Mouse (Mus musculus) monocyte, adult 5-6 weeks (primary cell): ENCODE measurements around the gene Tor4a. TPM values are rescaled to one million over a fixed set of nuclear protein-coding genes. Genes with fewer than 3 reads are reported as not detected.

Experiments used
- ATAC-seq: fragments of 153-309, 156-312 bp; replicated peaks from 2 replicates; pipeline ENCODE4 v1.8.0; 2017; ENCODE audit warnings: mild to moderate bottlenecking; ENCODE audit not compliant: low TSS enrichment, insufficient number of reproducible peaks, severe bottlenecking, poor library complexity, low FRiP score
- total RNA-seq: library from RNA; stranded (forward); fragments of 200-1000, 200-491, 200-594 nt; gene quantifications from 3 replicates; pipeline ENCODE4 v1.2.3, GENCODE M21; 2017

The Tor4a gene
- total RNA-seq, 1 experiment from 2014 or later = 31.0 TPM

GRCm38 (mm10) chr2:25147398-25147797 is 49.3 kb downstream of the Tor4a start:
- no peak for ATAC-seq

GRCm38 (mm10) chr2:25145346-25145745 is 51.3 kb downstream of the Tor4a start:
- ATAC-seq = no peak

Other genes starting within 250 kb of the Tor4a start
- 3.3 to 10.5 TPM (median 7.3 TPM) in 3 replicates for gene Zmynd19, start 247.1 kb downstream of the Tor4a start, total RNA-seq
- 8.6 to 12.9 TPM (median 12.2 TPM) in 3 replicates for gene Dph7, start 234.5 kb downstream of the Tor4a start, total RNA-seq
- 22.5 to 54.3 TPM (median 43.5 TPM) in 3 replicates for gene Mrpl41, start 221.8 kb downstream of the Tor4a start, total RNA-seq
- 52.7 to 87.6 TPM (median 69.0 TPM) in 3 replicates for gene Pnpla7, start 220.9 kb downstream of the Tor4a start, total RNA-seq
- 7.6 to 28.3 TPM (median 20.0 TPM) in 3 replicates for gene Nsmf, start 142.5 kb downstream of the Tor4a start, total RNA-seq
- gene Entpd8, start 116.6 kb downstream of the Tor4a start, total RNA-seq = not detected in 3 replicates
- 0.78 TPM in 1 of 3 replicates, not detected in the others for gene Noxa1, start 101.7 kb downstream of the Tor4a start, total RNA-seq
- 22.3 to 51.8 TPM (median 24.4 TPM) in 3 replicates for gene Nrarp, start 16.1 kb downstream of the Tor4a start, total RNA-seq
- gene Nelfb, start 14.6 kb upstream of the Tor4a start, total RNA-seq = 82.8 to 113 TPM (median 105 TPM) in 3 replicates
- gene Stpg3, start 17.8 kb upstream of the Tor4a start, total RNA-seq = not detected in 3 replicates
- not detected in 3 replicates for gene Fam166a, start 21.9 kb upstream of the Tor4a start, total RNA-seq
- 161 to 206 TPM (median 166 TPM) in 3 replicates for gene Tubb4b, start 27.8 kb upstream of the Tor4a start, total RNA-seq
- gene Slc34a3, start 37.5 kb upstream of the Tor4a start, total RNA-seq = not detected in 3 replicates
- not detected in 3 replicates for gene Rnf224, start 39.9 kb upstream of the Tor4a start, total RNA-seq
- gene Rnf208, start 45.4 kb upstream of the Tor4a start, total RNA-seq = not detected in 3 replicates
- not detected in 3 replicates for gene Cysrt1, start 45.6 kb upstream of the Tor4a start, total RNA-seq
- gene AL732309.1, start 50.0 kb upstream of the Tor4a start, total RNA-seq = 4.5 to 4.9 TPM in 2 of 3 replicates, not detected in the other
- 12.2 to 16.8 TPM (median 15.6 TPM) in 3 replicates for gene Tmem203, start 58.6 kb upstream of the Tor4a start, total RNA-seq
- gene Tprn, start 65.7 kb upstream of the Tor4a start, total RNA-seq = 7.1 to 9.2 TPM (median 8.4 TPM) in 3 replicates
- gene Ssna1, start 75.6 kb upstream of the Tor4a start, total RNA-seq = 31.8 to 50.4 TPM (median 32.4 TPM) in 3 replicates
- 42.6 to 64.9 TPM (median 43.8 TPM) in 3 replicates for gene Anapc2, start 75.6 kb upstream of the Tor4a start, total RNA-seq
- not detected in 3 replicates for gene Tmem210, start 91.3 kb upstream of the Tor4a start, total RNA-seq
- gene Lrrc26, start 93.0 kb upstream of the Tor4a start, total RNA-seq = not detected in 3 replicates
- 0.49 TPM in 1 of 3 replicates, not detected in the others for gene Grin1, start 122.3 kb upstream of the Tor4a start, total RNA-seq
- 31.6 to 66.4 TPM (median 33.3 TPM) in 3 replicates for gene Man1b1, start 135.5 kb upstream of the Tor4a start, total RNA-seq
- 24.8 to 101 TPM (median 57.4 TPM) in 3 replicates for gene Dpp7, start 159.5 kb upstream of the Tor4a start, total RNA-seq
- gene Uap1l1, start 168.8 kb upstream of the Tor4a start, total RNA-seq = 6.6 to 19.5 TPM (median 12.9 TPM) in 3 replicates
- 4.3 TPM in 1 of 3 replicates, not detected in the others for gene Sapcd2, start 175.4 kb upstream of the Tor4a start, total RNA-seq
- not detected in 3 replicates for gene Entpd2, start 199.0 kb upstream of the Tor4a start, total RNA-seq
- gene Npdc1, start 202.5 kb upstream of the Tor4a start, total RNA-seq = not detected in 3 replicates
- 8.9 to 13.9 TPM (median 11.0 TPM) in 3 replicates for gene Fut7, start 226.4 kb upstream of the Tor4a start, total RNA-seq
- 16.8 to 46.8 TPM (median 17.5 TPM) in 3 replicates for gene Abca2, start 231.8 kb upstream of the Tor4a start, total RNA-seq